Mouse (Mus musculus): ENCODE data around the gene Rex1bd. TPM values are rescaled to one million over a fixed set of nuclear protein-coding genes. Genes with fewer than 3 reads are reported as not detected.

The Rex1bd gene
- total RNA-seq, 2 experiments from 2014 or later = 83.2 to 103 TPM

DNA sequence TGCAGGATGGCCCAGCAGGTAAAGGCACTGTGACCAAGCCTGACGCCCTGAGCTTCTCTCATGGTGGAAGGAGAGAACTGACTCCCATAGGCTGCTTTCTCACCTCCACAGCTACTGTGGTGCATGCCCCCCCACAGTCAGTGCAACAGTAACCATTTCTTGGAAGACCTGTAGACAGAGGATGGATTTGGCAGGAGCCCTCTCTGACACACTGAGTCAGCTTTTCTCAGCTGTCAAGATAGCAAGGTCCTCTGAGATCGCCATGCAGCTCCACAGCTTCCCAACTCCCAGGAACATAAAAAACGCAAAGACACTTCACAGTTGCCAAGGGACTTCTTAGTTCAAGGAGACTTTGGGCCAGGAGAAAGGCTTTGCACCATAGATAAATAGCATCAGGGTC, 48.1 kb downstream of the Rex1bd start:
- no peak for DNase-seq (ENCODE audit: low spot score in 2 of 2)

DNA sequence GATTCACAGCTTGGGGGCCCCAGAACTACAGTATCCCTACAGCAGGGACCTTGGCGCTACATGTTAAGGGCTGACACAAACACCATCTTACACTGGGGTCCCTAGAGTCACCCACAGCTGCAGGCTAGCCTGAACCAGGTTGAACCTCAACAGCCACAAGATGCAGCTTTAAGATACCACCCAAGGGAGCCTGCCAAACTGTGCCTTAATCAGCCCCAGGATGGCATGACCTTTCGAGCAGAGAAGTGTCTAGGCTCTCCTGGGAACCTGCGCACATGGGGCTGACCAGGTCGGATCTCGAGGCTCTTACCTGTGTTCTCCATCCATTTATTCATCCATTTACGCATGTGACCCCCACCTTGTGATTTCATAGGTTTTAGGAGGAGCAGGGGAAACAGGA, 48.7 kb downstream of the Rex1bd start:
- DNase-seq (ENCODE audit: low spot score in 2 of 2) = no peak

DNA sequence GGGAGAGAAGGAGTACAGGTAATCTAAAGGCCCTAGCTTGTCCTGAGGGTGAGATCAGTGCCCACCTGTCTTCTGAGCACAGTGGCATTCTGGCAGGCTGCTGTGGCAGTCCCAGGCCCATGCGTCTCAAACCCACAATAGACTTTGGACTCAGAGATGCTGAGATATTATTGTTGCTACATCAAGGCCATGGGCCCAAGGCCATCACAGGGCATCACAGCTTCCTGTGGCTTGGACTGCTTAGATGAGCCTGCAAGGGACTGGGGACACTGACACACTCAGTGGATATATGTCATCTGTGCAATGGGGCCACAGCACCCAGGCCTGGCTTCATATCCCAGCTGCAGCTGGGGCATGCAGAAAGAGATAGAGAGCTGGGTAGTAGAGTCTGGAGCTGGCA, 49.6 kb downstream of the Rex1bd start:
- no peak for DNase-seq (ENCODE audit: low spot score in 2 of 2)

Other genes with a start within 250 kb of the Rex1bd start
- gene Homer3, start 223.9 kb downstream of the Rex1bd start, total RNA-seq (2021) = 10 to 100 TPM; 75.5 to 84.3 TPM
- gene Ddx49, start 204.3 kb downstream of the Rex1bd start, total RNA-seq (2021) = 10 to 100 TPM; 41.4 to 53.6 TPM
- gene Cope, start 204.2 kb downstream of the Rex1bd start, total RNA-seq (2021) = 100 to 1,000 TPM; 134 to 148 TPM
- 100 to 1,000 TPM; 107 to 119 TPM for gene Cers1, start 191.0 kb downstream of the Rex1bd start, total RNA-seq (2021)
- 10 to 100 TPM; 11.2 to 22.7 TPM for gene Gdf1, start 176.9 kb downstream of the Rex1bd start, total RNA-seq (2021)
- gene Upf1, start 153.5 kb downstream of the Rex1bd start, total RNA-seq (2021) = 10 to 100 TPM; 50.3 to 54.9 TPM
- gene Comp, start 133.2 kb downstream of the Rex1bd start, total RNA-seq (2021) = under 1 TPM; 0.21 to 0.30 TPM
- gene Crtc1, start 67.2 kb downstream of the Rex1bd start, total RNA-seq (2021) = 100 to 1,000 TPM; 128 to 135 TPM
- gene Klhl26, start 29.8 kb downstream of the Rex1bd start, total RNA-seq (2021) = 10 to 100 TPM; 44.7 to 45.5 TPM
- 100 to 1,000 TPM; 251 to 263 TPM for gene Tmem59l, start 19.4 kb downstream of the Rex1bd start, total RNA-seq (2021)
- 10 to 100 TPM; 21.8 to 24.2 TPM for gene Crlf1, start 13.6 kb downstream of the Rex1bd start, total RNA-seq (2021)
- gene Uba52, start 4.0 kb upstream of the Rex1bd start, total RNA-seq (2021) = 1,000 to 10,000 TPM; 1,048 to 1,082 TPM
- 100 to 1,000 TPM; 412 to 417 TPM for gene Fkbp8, start 21.0 kb upstream of the Rex1bd start, total RNA-seq (2021)
- gene Kxd1, start 21.2 kb upstream of the Rex1bd start, total RNA-seq (2021) = 10 to 100 TPM; 39.5 to 40.3 TPM
- gene Ell, start 32.7 kb upstream of the Rex1bd start, total RNA-seq (2021) = 10 to 100 TPM; 18.7 TPM
- 10 to 100 TPM; 38.8 to 46.1 TPM for gene Isyna1, start 87.6 kb upstream of the Rex1bd start, total RNA-seq (2021)
- 100 to 1,000 TPM; 253 to 259 TPM for gene Ssbp4, start 102.1 kb upstream of the Rex1bd start, total RNA-seq (2021)
- gene Lrrc25, start 109.4 kb upstream of the Rex1bd start, total RNA-seq (2021) = 1 to 10 TPM; 1.1 to 1.4 TPM
- not detected for gene Gdf15, start 125.7 kb upstream of the Rex1bd start, total RNA-seq (2021)
- gene Pgpep1, start 153.6 kb upstream of the Rex1bd start, total RNA-seq (2021) = 10 to 100 TPM; 25.9 to 30.8 TPM
- 10 to 100 TPM; 67.8 to 71.7 TPM for gene Lsm4, start 166.5 kb upstream of the Rex1bd start, total RNA-seq (2021)
- 100 to 1,000 TPM; 163 to 179 TPM for gene Jund, start 192.2 kb upstream of the Rex1bd start, total RNA-seq (2021)
- gene Iqcn, start 196.7 kb upstream of the Rex1bd start, total RNA-seq (2021) = under 1 TPM in 1 of 2 experiments, not detected in 1; 0.14 TPM
- not detected for gene Gm3336, start 211.8 kb upstream of the Rex1bd start, total RNA-seq (2021)
- gene Pde4c, start 217.0 kb upstream of the Rex1bd start, total RNA-seq (2021) = under 1 TPM; 0.81 to 0.91 TPM
- gene Rab3a, start 247.9 kb upstream of the Rex1bd start, total RNA-seq (2021) = 100 to 1,000 TPM; 793 to 809 TPM